7 mouse cellular contexts compared by ENCODE assay signal in genomic region chr7:100287748-100288578, GRCm38 (mm10). TPM values are rescaled to one million over a fixed set of nuclear protein-coding genes. Genes with fewer than 3 reads are reported as not detected.
DNase-seq lines count a peak whose midpoint lies in the region; ATAC-seq and TF ChIP-seq lines count a peak whose summit lies in the region.

No protein-coding gene starts in this region.

- no peaks in the 10 kb centered on the region for H3K36me3 ChIP-seq in heart, postnatal 0 days (replicated peaks; ENCODE audit: control insufficient read depth, insufficient read depth, low read length)
- no peaks in the 10 kb centered on the region for H3K36me3 ChIP-seq in midbrain, embryonic 10.5 days

- 0 out of 2 replicates have a peak, but pooled peaks cover 8% of the 10 kb centered on the region for H3K4me1 ChIP-seq in heart, postnatal 0 days (ENCODE audit: control insufficient read depth, insufficient read depth)
- peaks cover 45% of the 10 kb centered on the region for H3K4me1 ChIP-seq in midbrain, embryonic 10.5 days

- no peaks in the 10 kb centered on the region for H3K9me3 ChIP-seq in heart, postnatal 0 days (replicated peaks; ENCODE audit: control insufficient read depth, low read length)
- H3K9me3 ChIP-seq in midbrain, embryonic 10.5 days (replicated peaks), result no peaks in the 10 kb centered on the region

- peak overlapping the region; percentile 66 for H3K27ac ChIP-seq in heart, postnatal 0 days (ENCODE audit: low read depth)
- peak overlapping the region; percentile 68 for H3K27ac ChIP-seq in midbrain, embryonic 10.5 days (replicated peaks)

- 8% methylated on average over 7 of the region's 7 CpGs for WGBS in heart, postnatal 0 days
- 54% methylated on average over 7 of the region's 7 CpGs for WGBS in midbrain, embryonic 10.5 days

- peak overlapping the region; percentile 33 for H3K4me3 ChIP-seq in heart, postnatal 0 days (ENCODE audit: low read depth, low read length)
- 0 out of 2 replicates have a peak overlapping the region, but pooled peaks have one; percentile 14 for H3K4me3 ChIP-seq in midbrain, embryonic 10.5 days

- DNase-seq in R1 (ENCODE audit: low read depth, low spot score), result peak; percentile 76
- peak; percentile 56 for DNase-seq in brain, adult 2 months (ENCODE audit: low read depth, low spot score)
- peak; percentile 87 for DNase-seq in heart, postnatal 0 days (ENCODE audit: low spot score)
- peak; percentile 31 to 72 for DNase-seq in kidney, postnatal 36 days
- peak; percentile 33 for DNase-seq in midbrain, embryonic 10.5 days (ENCODE audit: low spot score)
- no peak for DNase-seq in right cerebral cortex, adult 2 months (ENCODE audit: low spot score in 2 of 2)

- no peak for TF ChIP-seq EP300 in heart, postnatal 0 days (IDR thresholded peaks at IDR 0.05; ENCODE audit: low read depth)

- TF ChIP-seq CTCF in heart, postnatal 0 days (IDR thresholded peaks at IDR 0.05; ENCODE audit: low read depth), result no peak

- no peak overlapping the region for H3K9ac ChIP-seq in heart, postnatal 0 days (replicated peaks; ENCODE audit: low read depth, low read length)

- ATAC-seq in heart, postnatal 0 days (ENCODE audit: insufficient read depth, low read depth), result peak; percentile 78
- ATAC-seq in megakaryocyte progenitor cell, adult 5-6 weeks (replicated peaks; ENCODE audit: poor library complexity), result no peak

- H3K27me3 ChIP-seq in heart, postnatal 0 days (ENCODE audit: control insufficient read depth, insufficient read depth, low read length), result 0 out of 2 replicates have a peak, but pooled peaks cover 6% of the 10 kb centered on the region
- peaks cover 46% of the 10 kb centered on the region for H3K27me3 ChIP-seq in midbrain, embryonic 10.5 days (ENCODE audit: low read depth, poor library complexity, severe bottlenecking)

- peak overlapping the region; percentile 56 for H3K4me2 ChIP-seq in heart, postnatal 0 days (ENCODE audit: low read depth, low read length)

RNA-seq across cellular contexts. Expression of gene P4ha3, which starts 2.6 kb away (rescaled TPM):
- 5.5 and 10.4 TPM in 2 replicates for total RNA-seq in heart, postnatal 0 days (2014; rRNA removed; ENCODE audit: low replicate concordance)
- polyA plus RNA-seq in heart, postnatal 0 days (2015; fragmentation: Nextera tagmentation; extraction: Ambion mirVana), result 1.8 and 2.4 TPM in 2 replicates
- polyA plus RNA-seq in midbrain, embryonic 10.5 days (2016; fragmentation: Nextera tagmentation; extraction: Ambion mirVana), result 1.4 and 3.1 TPM in 2 replicates
- 0.22 TPM in 1 of 2 replicates, not detected in the other for total RNA-seq in megakaryocyte progenitor cell, adult 5-6 weeks (2015)
- total RNA-seq in megakaryocyte progenitor cell, adult 5-6 weeks (2017), result not detected in 2 replicates

Comparison
In these comparisons a context has a peak if more than half of its experiments do, and no peak if none do; other contexts are left out.
1. DNase-seq: peak in R1 (single experiment), brain, adult 2 months (single experiment), heart, postnatal 0 days (single experiment), kidney, postnatal 36 days (2 of 2) and midbrain, embryonic 10.5 days (single experiment); none in right cerebral cortex, adult 2 months (0 of 2).